Mouse (Mus musculus): ENCODE data around the gene Prkcg. TPM values are rescaled to one million over a fixed set of nuclear protein-coding genes. Genes with fewer than 3 reads are reported as not detected.
"Not testable (repeated sequence)": the region's sequence is repeated elsewhere in the genome, so short reads cannot be mapped to it uniquely, and the experiment has no call there.

Prkcg gene
- polyA plus RNA-seq, 1 experiment from 2014 or later: 0.30 TPM

DNA sequence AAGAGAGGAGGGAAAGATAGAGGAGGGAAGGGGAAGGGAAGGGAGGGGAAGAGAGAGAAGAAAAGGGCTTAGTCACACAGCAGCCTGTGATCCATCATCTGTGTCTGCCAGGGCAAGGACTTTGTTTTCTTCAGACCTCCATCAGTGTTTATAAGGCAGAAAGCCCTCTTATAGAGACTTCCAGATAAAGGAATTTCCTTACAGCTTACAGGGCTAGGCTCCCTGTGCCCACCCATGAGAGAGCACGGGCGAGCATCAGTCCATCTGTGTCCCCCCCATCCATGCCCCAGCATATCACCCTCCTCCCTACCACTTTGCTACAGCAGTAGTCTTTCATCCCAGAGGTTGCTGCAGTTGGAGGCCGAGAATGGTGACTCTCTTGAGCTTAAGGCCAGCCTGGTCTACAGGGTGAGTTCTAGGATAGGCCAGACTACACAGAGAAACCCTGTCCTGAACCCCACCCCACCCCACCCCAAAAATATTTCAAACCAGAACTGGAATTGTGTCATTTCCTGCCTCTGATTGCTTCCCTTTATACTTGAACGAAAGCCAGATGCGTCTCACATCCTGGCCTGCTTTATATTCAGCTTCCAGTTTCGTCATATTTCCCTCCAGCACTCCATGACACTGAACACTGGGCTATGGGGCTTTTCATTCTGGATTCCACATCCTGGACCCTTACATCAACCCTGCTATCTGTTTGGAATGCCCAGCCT, 13.4 kb upstream of the Prkcg start:
- H3K4me2 ChIP-seq: no peak overlapping the region
- H3K27ac ChIP-seq: peak overlapping the region; percentile 83
- H3K27me3 ChIP-seq: no peaks in the 10 kb centered on the region
- WGBS: 29% methylated on average over 6 of the region's 6 CpGs
- H3K9ac ChIP-seq: no peak overlapping the region
- H3K4me3 ChIP-seq: no peak overlapping the region
- H3K9me3 ChIP-seq (replicated peaks): no peaks in the 10 kb centered on the region
- peaks cover 9% of the 10 kb centered on the region for H3K4me1 ChIP-seq (replicated peaks)
- H3K36me3 ChIP-seq: no peaks in the 10 kb centered on the region
- peak; percentile 58 for ATAC-seq (replicated peaks; ENCODE audit: insufficient number of reproducible peaks, insufficient read depth, low FRiP score, low read depth)

DNA sequence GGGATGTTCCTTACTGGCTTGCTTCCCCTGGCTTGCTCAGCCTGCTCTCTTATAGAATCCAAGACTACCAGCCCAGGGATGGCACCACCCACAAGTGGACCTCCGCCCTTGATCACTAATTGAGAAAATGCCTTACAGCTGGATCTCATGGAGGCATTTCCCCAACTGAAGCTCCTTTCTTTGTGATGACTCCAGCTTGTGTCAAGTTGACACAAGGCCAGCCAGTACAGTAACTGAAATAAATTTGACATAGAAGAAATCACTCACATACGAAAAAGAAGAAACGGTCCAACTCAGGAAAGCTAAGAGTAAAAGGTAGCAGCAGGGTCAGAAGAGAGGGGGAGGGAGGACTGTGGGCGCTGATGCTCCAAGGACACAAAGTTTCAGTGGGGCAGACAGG, 12.2 kb upstream of the Prkcg start:
- H3K9ac ChIP-seq; H3K4me2 ChIP-seq; ATAC-seq (replicated peaks; ENCODE audit: insufficient number of reproducible peaks, insufficient read depth, low FRiP score, low read depth); H3K27ac ChIP-seq; H3K27me3 ChIP-seq; H3K4me3 ChIP-seq; H3K9me3 ChIP-seq (replicated peaks); H3K36me3 ChIP-seq: not testable (repeated sequence)
- peaks cover 14% of the 10 kb centered on the region for H3K4me1 ChIP-seq (replicated peaks)
- whole genome bisulfite sequencing: 70% methylated on average over 4 of the region's 4 CpGs

DNA sequence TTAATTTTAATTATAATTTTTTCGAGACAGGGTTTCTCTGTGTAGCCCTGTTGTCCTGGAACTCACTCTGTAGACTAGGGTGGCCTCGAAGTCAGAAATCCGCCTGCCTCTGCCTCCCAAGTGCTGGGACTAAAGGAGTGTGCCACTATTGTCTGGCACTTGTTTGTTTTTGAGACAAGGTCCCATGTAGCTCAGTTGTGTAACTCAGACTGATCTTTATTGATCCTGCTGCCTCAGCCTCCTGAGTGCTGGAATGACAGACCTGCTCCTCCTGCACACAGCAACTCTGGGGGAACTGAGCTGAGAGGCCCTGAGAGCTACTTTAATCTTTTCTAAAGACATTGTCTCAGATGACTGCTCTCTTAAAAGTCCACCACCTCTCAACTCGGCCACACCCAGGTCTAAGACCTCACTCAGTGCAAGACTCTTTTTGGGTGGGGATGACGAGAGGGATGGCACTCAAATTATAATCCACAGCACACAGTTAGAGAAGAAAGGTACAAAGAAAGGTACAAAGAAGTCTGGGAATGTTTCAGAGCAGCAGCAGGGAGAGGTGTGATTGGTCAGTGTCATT, 8.8 kb upstream of the Prkcg start:
- WGBS: 59% methylated on average over 5 of the region's 5 CpGs
- H3K4me3 ChIP-seq: no peak overlapping the region
- H3K36me3 ChIP-seq: no peaks in the 10 kb centered on the region
- H3K9ac ChIP-seq: 0 out of 2 replicates have a peak overlapping the region, but pooled peaks have one; percentile 2
- no peak overlapping the region for H3K4me2 ChIP-seq
- ATAC-seq (replicated peaks; ENCODE audit: insufficient number of reproducible peaks, insufficient read depth, low FRiP score, low read depth): no peak
- H3K27ac ChIP-seq: peak overlapping the region; percentile 79
- H3K4me1 ChIP-seq (replicated peaks): peaks cover 12% of the 10 kb centered on the region
- no peaks in the 10 kb centered on the region for H3K27me3 ChIP-seq
- no peaks in the 10 kb centered on the region for H3K9me3 ChIP-seq (replicated peaks)

DNA sequence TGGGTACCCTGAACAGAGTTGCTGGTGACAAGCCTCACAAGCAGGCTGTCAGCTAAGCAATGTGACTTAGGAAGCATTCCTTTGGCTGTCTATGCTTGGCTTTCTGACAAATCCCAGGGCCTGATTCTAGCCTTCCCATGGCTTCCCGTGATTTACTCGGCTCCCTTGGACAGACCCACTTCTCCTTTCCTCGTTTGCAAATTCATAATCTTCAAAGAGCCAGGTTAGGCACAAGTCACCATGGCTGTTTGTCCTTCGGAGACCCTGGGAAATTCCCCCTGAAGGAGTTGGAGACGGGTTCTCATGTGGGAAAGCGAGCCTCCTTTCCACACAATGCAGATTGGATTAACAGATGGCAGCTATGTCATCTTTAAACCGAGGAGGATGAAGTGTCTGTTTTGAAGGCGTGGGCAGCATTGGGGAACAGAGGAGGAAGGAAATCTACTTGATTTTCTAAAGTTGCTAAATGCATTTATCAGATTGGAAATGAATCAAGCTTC, 8.3 kb upstream of the Prkcg start:
- 16% methylated on average over 8 of the region's 8 CpGs for WGBS

DNA sequence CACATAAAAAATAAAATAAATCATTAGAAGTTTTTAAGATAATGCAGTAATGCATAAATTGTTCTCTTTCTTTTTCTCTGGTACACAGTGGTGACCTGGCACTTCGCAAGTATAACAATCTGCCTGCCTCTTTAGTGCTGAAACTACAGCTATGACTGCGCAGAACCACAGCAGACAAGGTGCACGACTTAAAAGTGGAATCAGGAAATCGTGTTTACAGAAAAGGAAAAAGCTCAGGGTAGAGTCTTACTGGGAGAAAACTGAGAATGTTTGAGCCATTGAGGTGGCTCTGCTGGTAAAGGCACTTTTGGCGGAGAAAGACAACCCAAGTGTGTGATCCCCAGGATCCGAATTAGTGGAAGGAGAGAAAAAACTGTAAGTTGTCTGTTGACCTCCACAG, 7.2 kb upstream of the Prkcg start:
- H3K9ac ChIP-seq: no peak overlapping the region
- no peak overlapping the region for H3K4me2 ChIP-seq
- WGBS: 74% methylated on average over 6 of the region's 6 CpGs
- no peaks in the 10 kb centered on the region for H3K27me3 ChIP-seq
- H3K4me3 ChIP-seq: no peak overlapping the region
- H3K9me3 ChIP-seq (replicated peaks): no peaks in the 10 kb centered on the region
- ATAC-seq (replicated peaks; ENCODE audit: insufficient number of reproducible peaks, insufficient read depth, low FRiP score, low read depth): no peak
- H3K4me1 ChIP-seq (replicated peaks): peaks cover 12% of the 10 kb centered on the region
- H3K36me3 ChIP-seq: no peaks in the 10 kb centered on the region
- no peak overlapping the region for H3K27ac ChIP-seq

More for the DNA sequence above, 8.3 kb upstream of the Prkcg start:
- Histone ChIP-seq H3K4me3 (no peak overlapping the region), H3K36me3 (no peaks in the 10 kb centered on the region), H3K4me2 (peak overlapping the region; percentile 39; the same call in 1 of the 2 replicates), H3K27me3 (no peaks in the 10 kb centered on the region), H3K9ac (no peak overlapping the region), H3K9me3 (replicated peaks) (no peaks in the 10 kb centered on the region), H3K27ac (peak overlapping the region; percentile 79), H3K4me1 (replicated peaks) (peaks cover 12% of the 10 kb centered on the region)
- ATAC-seq (replicated peaks; ENCODE audit: insufficient number of reproducible peaks, insufficient read depth, low FRiP score, low read depth): peak; percentile 75

DNA sequence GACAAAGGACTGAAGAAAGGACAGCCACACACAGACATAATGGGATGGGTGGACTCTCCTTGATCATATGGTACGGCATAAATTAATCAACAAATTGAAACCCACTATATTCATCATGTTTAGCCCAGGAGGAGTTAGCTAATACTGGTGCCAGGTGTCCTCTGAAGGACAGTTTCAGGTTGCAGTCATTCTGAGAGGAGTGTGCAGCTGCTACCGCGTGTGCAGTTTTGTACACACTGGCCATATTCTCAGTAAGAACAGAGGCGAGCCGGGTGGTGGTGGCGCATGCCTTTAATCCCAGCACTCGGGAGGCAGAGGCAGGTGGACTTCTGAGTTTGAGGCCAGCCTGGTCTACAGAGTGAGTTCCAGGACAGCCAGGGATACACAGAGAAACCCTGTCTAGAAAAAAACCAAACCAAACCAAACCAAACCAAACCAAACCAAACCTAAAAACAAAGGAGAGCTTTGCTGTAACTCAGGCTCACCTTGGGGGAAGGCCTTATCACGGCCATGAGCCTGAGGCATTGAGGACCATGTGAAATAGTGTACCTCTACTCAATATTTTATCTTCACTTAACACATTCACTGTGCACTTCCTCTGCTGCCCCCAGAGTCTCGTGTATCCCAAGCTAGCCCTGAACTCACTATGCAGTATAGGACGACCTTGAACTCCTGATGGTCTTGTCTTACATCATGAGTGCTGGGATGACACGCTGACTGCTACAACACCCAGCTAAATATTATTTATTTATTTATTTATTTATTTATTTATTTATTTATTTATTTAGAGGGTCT, 5.7 kb upstream of the Prkcg start:
- H3K4me3 ChIP-seq: no peak overlapping the region
- H3K36me3 ChIP-seq: no peaks in the 10 kb centered on the region
- H3K4me2 ChIP-seq: no peak overlapping the region
- no peak for ATAC-seq (replicated peaks; ENCODE audit: insufficient number of reproducible peaks, insufficient read depth, low FRiP score, low read depth)
- peaks cover 12% of the 10 kb centered on the region for H3K4me1 ChIP-seq (replicated peaks)
- no peaks in the 10 kb centered on the region for H3K27me3 ChIP-seq
- H3K9me3 ChIP-seq (replicated peaks): no peaks in the 10 kb centered on the region
- no peak overlapping the region for H3K9ac ChIP-seq
- 83% methylated on average over 11 of the region's 11 CpGs for WGBS
- no peak overlapping the region for H3K27ac ChIP-seq

DNA sequence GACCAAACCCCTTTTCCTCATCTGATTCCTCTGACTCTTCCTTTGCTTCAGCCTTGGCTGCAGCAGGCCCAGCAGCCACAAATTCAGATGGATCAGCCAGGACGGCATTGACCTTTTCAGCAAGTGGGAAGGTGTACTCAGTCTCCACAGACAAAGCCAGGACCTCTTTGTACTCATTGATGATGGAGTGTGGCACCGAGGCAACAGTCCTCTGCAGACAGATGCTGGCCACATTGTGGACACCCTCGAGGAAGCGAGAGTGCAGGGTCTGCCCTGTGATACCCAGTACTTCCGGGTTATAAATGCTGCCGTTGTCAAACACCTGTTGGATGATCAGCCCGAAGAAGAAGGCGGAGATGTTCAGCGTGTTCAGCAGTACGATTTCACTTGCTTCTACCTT, 4.4 kb upstream of the Prkcg start:
- no peaks in the 10 kb centered on the region for H3K9me3 ChIP-seq (replicated peaks)
- no peaks in the 10 kb centered on the region for H3K36me3 ChIP-seq
- WGBS: 80% methylated on average over 10 of the region's 10 CpGs
- H3K4me3 ChIP-seq: no peak overlapping the region
- H3K27me3 ChIP-seq: no peaks in the 10 kb centered on the region
- no peak overlapping the region for H3K4me2 ChIP-seq
- peaks cover 15% of the 10 kb centered on the region for H3K4me1 ChIP-seq (replicated peaks)
- no peak for ATAC-seq (replicated peaks; ENCODE audit: insufficient number of reproducible peaks, insufficient read depth, low FRiP score, low read depth)
- no peak overlapping the region for H3K9ac ChIP-seq
- H3K27ac ChIP-seq: no peak overlapping the region

DNA sequence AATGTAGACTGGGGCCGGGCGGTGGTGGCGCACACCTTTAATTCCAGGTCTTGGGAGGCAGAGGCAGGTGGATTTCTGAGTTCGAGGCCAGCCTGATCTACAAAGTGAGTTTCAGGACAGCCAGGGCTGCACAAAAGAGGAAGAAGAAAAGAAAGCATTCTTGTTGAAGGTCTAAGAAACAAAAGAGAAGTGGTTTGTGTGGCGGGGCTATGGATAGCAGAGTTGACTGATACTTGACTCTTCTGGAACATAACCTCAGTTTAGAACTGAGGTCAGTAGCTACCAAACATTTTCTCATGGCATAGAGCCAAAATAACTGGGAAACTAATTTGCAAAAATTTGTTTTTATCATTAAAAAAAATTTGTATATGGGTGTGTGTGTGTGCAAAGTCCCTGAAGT, 2.9 kb upstream of the Prkcg start:
- Histone ChIP-seq H3K9me3 (replicated peaks) (no peaks in the 10 kb centered on the region), H3K4me3 (no peak overlapping the region), H3K4me2 (no peak overlapping the region), H3K27me3 (no peaks in the 10 kb centered on the region), H3K4me1 (replicated peaks) (peaks cover 8% of the 10 kb centered on the region; the same call in 1 of the 2 replicates), H3K27ac (no peak overlapping the region), H3K36me3 (no peaks in the 10 kb centered on the region), H3K9ac (no peak overlapping the region)
- WGBS: 88% methylated on average over 5 of the region's 5 CpGs
- ATAC-seq (replicated peaks; ENCODE audit: insufficient number of reproducible peaks, insufficient read depth, low FRiP score, low read depth): no peak

DNA sequence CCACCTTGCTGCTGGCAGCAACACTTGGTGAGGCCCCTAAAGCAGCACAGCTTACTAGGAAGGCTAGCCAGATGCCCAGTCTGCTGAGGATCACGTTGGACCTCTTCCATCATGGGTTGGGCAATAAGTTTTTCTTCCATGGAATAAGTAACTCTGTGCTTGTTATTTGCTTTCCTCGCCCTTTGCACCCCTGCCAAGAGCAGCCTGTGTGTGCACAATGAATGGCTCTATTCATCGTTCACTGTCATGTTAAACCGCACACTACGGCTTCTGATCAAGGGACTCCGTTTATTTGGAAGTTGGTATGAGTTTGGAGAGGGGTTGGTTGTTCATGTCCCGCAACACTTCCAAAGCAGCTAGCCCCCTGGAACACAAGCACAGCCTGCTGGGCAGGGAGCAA, 1.8 kb upstream of the Prkcg start:
- no peak overlapping the region for H3K27ac ChIP-seq
- H3K36me3 ChIP-seq: no peaks in the 10 kb centered on the region
- H3K27me3 ChIP-seq: no peaks in the 10 kb centered on the region
- ATAC-seq (replicated peaks; ENCODE audit: insufficient number of reproducible peaks, insufficient read depth, low FRiP score, low read depth): no peak
- WGBS: 68% methylated on average over 7 of the region's 7 CpGs
- no peak overlapping the region for H3K4me3 ChIP-seq
- H3K9ac ChIP-seq: no peak overlapping the region
- peaks cover 16% of the 10 kb centered on the region; the same call in 1 of the 2 replicates for H3K4me1 ChIP-seq (replicated peaks)
- H3K4me2 ChIP-seq: no peak overlapping the region
- no peaks in the 10 kb centered on the region for H3K9me3 ChIP-seq (replicated peaks)

DNA sequence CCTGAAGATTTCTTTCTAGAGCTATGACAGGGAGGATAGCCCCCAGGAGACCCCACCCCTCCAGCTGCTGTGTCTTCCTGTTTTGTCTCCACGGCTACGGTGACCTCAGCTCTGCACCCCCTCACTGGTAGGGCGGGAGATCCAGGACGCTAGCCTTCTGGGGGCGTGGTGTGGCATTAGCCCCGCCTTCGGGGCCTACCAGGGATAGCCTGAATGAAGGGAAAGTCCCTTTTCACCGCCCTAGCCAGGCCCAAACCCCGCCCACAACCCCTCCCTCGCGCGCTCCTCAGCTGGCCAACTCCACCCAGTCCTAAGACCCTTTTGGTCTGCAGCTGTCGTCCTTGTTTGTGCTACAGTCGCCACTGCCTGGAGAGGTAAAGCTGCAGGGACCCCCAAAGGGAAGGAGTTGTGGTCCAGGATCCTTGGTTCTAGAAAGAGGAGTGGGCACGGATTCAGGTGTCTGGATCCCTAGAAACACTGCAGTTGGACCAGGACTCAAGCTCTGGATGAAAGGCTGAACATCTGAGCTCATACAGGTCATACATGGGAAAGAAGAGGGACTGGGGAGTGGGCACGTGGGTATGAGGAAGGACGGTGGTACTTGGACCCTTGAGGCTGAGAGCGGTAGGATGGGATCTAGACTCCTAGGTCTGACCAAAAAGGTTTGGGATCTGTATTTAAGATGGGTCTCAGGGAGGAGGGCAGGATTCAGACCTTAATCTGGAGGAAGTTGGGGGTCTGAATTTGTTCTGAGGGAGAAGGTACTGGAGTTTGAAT, 1.5 kb downstream of the Prkcg start:
- H3K4me3 ChIP-seq: peak overlapping the region; percentile 68
- H3K9ac ChIP-seq: peak overlapping the region; percentile 74
- no peaks in the 10 kb centered on the region for H3K9me3 ChIP-seq (replicated peaks)
- peaks cover 37% of the 10 kb centered on the region for H3K4me1 ChIP-seq (replicated peaks)
- peak overlapping the region; percentile 65 for H3K4me2 ChIP-seq
- ATAC-seq (replicated peaks; ENCODE audit: insufficient number of reproducible peaks, insufficient read depth, low FRiP score, low read depth): peak; percentile 88
- peak overlapping the region; percentile 88 for H3K27ac ChIP-seq
- under 1% methylated on average over 18 of the region's 18 CpGs for WGBS
- no peaks in the 10 kb centered on the region for H3K27me3 ChIP-seq
- peaks cover 14% of the 10 kb centered on the region; the same call in 1 of the 2 replicates for H3K36me3 ChIP-seq

DNA sequence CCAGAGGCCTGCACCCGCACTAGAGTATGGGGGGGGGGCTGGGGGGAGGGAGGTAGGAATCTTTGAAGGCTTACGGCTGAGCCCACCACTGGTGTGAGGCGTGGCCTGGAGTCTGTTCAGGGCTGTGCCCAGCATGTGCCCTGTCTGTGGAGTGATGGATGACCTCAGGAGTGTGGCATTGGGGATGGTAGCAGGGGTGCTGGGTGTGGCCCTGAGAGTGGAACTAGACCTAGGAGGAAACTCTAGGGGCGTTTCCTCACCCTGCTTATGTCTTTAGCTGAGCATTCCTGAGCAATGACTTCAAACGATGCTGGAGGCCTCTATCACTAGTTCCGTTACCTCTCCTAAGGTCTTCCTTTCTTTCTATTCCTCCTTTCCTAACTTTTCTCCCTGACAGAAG, 2.2 kb downstream of the Prkcg start:
- peak overlapping the region; percentile 65 for H3K4me2 ChIP-seq
- 15% methylated on average over 6 of the region's 6 CpGs for WGBS
- peak overlapping the region; percentile 88 for H3K27ac ChIP-seq

More for the DNA sequence above, 2.2 kb downstream of the Prkcg start:
- Histone ChIP-seq H3K9ac (peak overlapping the region; percentile 71), H3K9me3 (replicated peaks) (no peaks in the 10 kb centered on the region), H3K36me3 (peaks cover 21% of the 10 kb centered on the region), H3K4me3 (peak overlapping the region; percentile 68), H3K27me3 (no peaks in the 10 kb centered on the region), H3K4me1 (replicated peaks) (peaks cover 44% of the 10 kb centered on the region)
- ATAC-seq (replicated peaks; ENCODE audit: insufficient number of reproducible peaks, insufficient read depth, low FRiP score, low read depth): 0 out of 2 replicates have a peak, but pooled peaks have one; percentile 6

All from heart, embryonic 15.5 days (tissue).